Mouse (Mus musculus) stomach, embryonic 14.5 days (tissue): Measurements from ENCODE around the gene U2af2. TPM values are rescaled to one million over a fixed set of nuclear protein-coding genes. Genes with fewer than 3 reads are reported as not detected.

ENCODE experiments used
- ATAC-seq: fragments of 200-750 bp; cut with Nextera tagmentation; 2 replicates; pipeline ENCODE4 v1.8.0; 2017; ENCODE audit warnings: low read depth, moderate TSS enrichment; ENCODE audit not compliant: insufficient number of reproducible peaks, insufficient read depth, low FRiP score
- H3K27ac ChIP-seq: fragments of 300-500 bp; sonication (generic); 2 replicates; pipeline ENCODE4 v1.5.1; 2014; ENCODE audit warnings: mild to moderate bottlenecking, low read length, moderate library complexity, mixed read lengths
- H3K27me3 ChIP-seq: fragments of 300-500 bp; sonication (generic); 2 replicates; pipeline ENCODE4 v1.6.1; 2014; ENCODE audit warnings: low read length, control low read depth, mixed read lengths; ENCODE audit not compliant: control insufficient read depth, insufficient read depth
- H3K36me3 ChIP-seq: fragments of 300-500 bp; sonication (generic); 2 replicates; pipeline ENCODE4 v1.6.1; 2014; ENCODE audit warnings: mild to moderate bottlenecking, control low read depth, low read length, moderate library complexity, mixed read lengths; ENCODE audit not compliant: control insufficient read depth, insufficient read depth
- H3K4me1 ChIP-seq: fragments of 300-500 bp; sonication (generic); 2 replicates; pipeline ENCODE4 v1.6.1; 2014; ENCODE audit warnings: low read length, control low read depth, mixed read lengths; ENCODE audit not compliant: control insufficient read depth, insufficient read depth
- H3K4me2 ChIP-seq: fragments of 300-500 bp; sonication (generic); replicated peaks from 2 replicates; pipeline ENCODE4 v1.6.1; 2014; ENCODE audit warnings: low read depth, low read length, control low read depth
- H3K4me3 ChIP-seq: fragments of 300-500 bp; sonication (generic); 2 replicates; pipeline ENCODE4 v1.5.1; 2014; ENCODE audit warnings: low read depth, low read length, control low read depth
- H3K9ac ChIP-seq: fragments of 300-500 bp; sonication (generic); replicated peaks from 2 replicates; pipeline ENCODE4 v1.6.1; 2014; ENCODE audit warnings: low read depth, mild to moderate bottlenecking, control low read depth, low read length, moderate library complexity, mixed read lengths
- H3K9me3 ChIP-seq: fragments of 300-500 bp; sonication (generic); 2 replicates; pipeline ENCODE4 v1.6.1; 2016; ENCODE audit warnings: low read depth, low read length, control low read depth; ENCODE audit not compliant: control insufficient read depth
- WGBS: fragments of 180-500 bp; shearing (Covaris S2); extraction: QIAGEN DNeasy Blood & Tissue Kit; methylation state at CpG from one replicate; pipeline ENCODE4 v1.1.7; 2014; 5-methylcytosine and 5-hydroxymethylcytosine counted together
- microRNA-seq: library from miRNA; unstranded; fragments of <30 nt; microRNA quantifications from one replicate; pipeline ENCODE4, GENCODE M21; 2016
- polyA plus RNA-seq: library from polyadenylated mRNA; unstranded; fragments of >200 nt; fragmentation: Nextera tagmentation; extraction: Ambion mirVana; gene quantifications from 2 replicates; pipeline ENCODE4 v1.2.1, GENCODE M21; 2014

Gene U2af2
- polyA plus RNA-seq, 1 experiment from 2014 or later = 106 TPM

- ATAC-seq = peak; percentile 74; the same call in 1 of the 2 replicates
- Histone ChIP-seq H3K4me1 (no peaks in the 10 kb centered on the region), H3K9me3 (no peaks in the 10 kb centered on the region), H3K4me3 (peak within 1 kb of the TSS; percentile 13), H3K9ac (no peak within 1 kb of the TSS), H3K27ac (no peak within 1 kb of the TSS), H3K27me3 (no peaks in the 10 kb centered on the region), H3K4me2 (peak within 1 kb of the TSS; percentile 46), H3K36me3 (no peaks in the 10 kb centered on the region)
- WGBS = 17% methylated on average over 42 of the region's 42 CpGs
Observed at GRCm38 (mm10) chr7:5125549-5126406, 63.8 kb downstream of the U2af2 start, which contains the start of gene Rasl2-9. TSS of gene Rasl2-9 (minus strand) at chr7:5125950.

Small RNA genes within 50 kb of the gene (microRNA-seq; reads per million reads assigned to microRNA genes)
- gene Gm26217 = not detected

Other genes with a start within 250 kb of the U2af2 start
- gene Ube2s, start 249.6 kb upstream of the U2af2 start, polyA plus RNA-seq = 318 and 349 TPM in 2 replicates
- 0.70 and 1.0 TPM in 2 replicates for gene Shisa7, start 217.4 kb upstream of the U2af2 start, polyA plus RNA-seq
- gene Isoc2b, start 191.9 kb upstream of the U2af2 start, polyA plus RNA-seq = 7.0 and 7.8 TPM in 2 replicates
- gene Isoc2a, start 185.0 kb upstream of the U2af2 start, polyA plus RNA-seq = 0.94 and 0.98 TPM in 2 replicates
- gene Gm36210, start 155.6 kb upstream of the U2af2 start, polyA plus RNA-seq = not detected in 2 replicates
- 4.3 and 4.5 TPM in 2 replicates for gene Zfp628, start 146.9 kb upstream of the U2af2 start, polyA plus RNA-seq
- 3.5 and 4.0 TPM in 2 replicates for gene Nat14, start 140.1 kb upstream of the U2af2 start, polyA plus RNA-seq
- gene Ssc5d, start 136.4 kb upstream of the U2af2 start, polyA plus RNA-seq = 3.3 and 3.9 TPM in 2 replicates
- 0.55 and 1.4 TPM in 2 replicates for gene Sbk2, start 97.7 kb upstream of the U2af2 start, polyA plus RNA-seq
- gene Sbk3, start 91.0 kb upstream of the U2af2 start, polyA plus RNA-seq = 0.07 TPM in 1 of 2 replicates, not detected in the other
- 39.5 and 48.8 TPM in 2 replicates for gene Zfp579, start 66.0 kb upstream of the U2af2 start, polyA plus RNA-seq
- 14.1 and 18.0 TPM in 2 replicates for gene Zfp524, start 47.7 kb upstream of the U2af2 start, polyA plus RNA-seq
- gene Fiz1, start 47.4 kb upstream of the U2af2 start, polyA plus RNA-seq = 33.0 and 35.7 TPM in 2 replicates
- 1.2 and 3.3 TPM in 2 replicates for gene Gm44973, start 46.6 kb upstream of the U2af2 start, polyA plus RNA-seq
- gene Zfp865, start 41.8 kb upstream of the U2af2 start, polyA plus RNA-seq = 8.9 and 9.1 TPM in 2 replicates
- gene Ccdc106, start 41.6 kb upstream of the U2af2 start, polyA plus RNA-seq = 22.4 and 25.0 TPM in 2 replicates
- not detected in 2 replicates for gene 4632433K11Rik, start 28.0 kb upstream of the U2af2 start, polyA plus RNA-seq
- 4.6 and 6.2 TPM in 2 replicates for gene Zfp784, start 23.7 kb upstream of the U2af2 start, polyA plus RNA-seq
- 35.7 and 44.1 TPM in 2 replicates for gene Zfp580, start 10.6 kb upstream of the U2af2 start, polyA plus RNA-seq
- gene Epn1, start 18.1 kb downstream of the U2af2 start, polyA plus RNA-seq = 63.2 and 63.4 TPM in 2 replicates
- not detected in 2 replicates for gene Rfpl4, start 54.8 kb downstream of the U2af2 start, polyA plus RNA-seq
- gene Rasl2-9, start 63.8 kb downstream of the U2af2 start, polyA plus RNA-seq = 0.25 TPM in 1 of 2 replicates, not detected in the other
- gene Vmn1r55, start 87.5 kb downstream of the U2af2 start, polyA plus RNA-seq = not detected in 2 replicates
- not detected in 2 replicates for gene Vmn1r56, start 134.6 kb downstream of the U2af2 start, polyA plus RNA-seq
- gene Vmn1r57, start 156.3 kb downstream of the U2af2 start, polyA plus RNA-seq = not detected in 2 replicates